Mouse (Mus musculus): Measurements from ENCODE around the gene 4922502D21Rik. TPM values are rescaled to one million over a fixed set of nuclear protein-coding genes. Genes with fewer than 3 reads are reported as not detected.
"Not testable (repeated sequence)": the region's sequence is repeated elsewhere in the genome, so short reads cannot be mapped to it uniquely, and the experiment has no call there.

Gene 4922502D21Rik
- not detected for total RNA-seq (2021)
- long read RNA-seq, experiment 1, result 0 reads
- long read RNA-seq, experiment 2, result 0 reads

DNA sequence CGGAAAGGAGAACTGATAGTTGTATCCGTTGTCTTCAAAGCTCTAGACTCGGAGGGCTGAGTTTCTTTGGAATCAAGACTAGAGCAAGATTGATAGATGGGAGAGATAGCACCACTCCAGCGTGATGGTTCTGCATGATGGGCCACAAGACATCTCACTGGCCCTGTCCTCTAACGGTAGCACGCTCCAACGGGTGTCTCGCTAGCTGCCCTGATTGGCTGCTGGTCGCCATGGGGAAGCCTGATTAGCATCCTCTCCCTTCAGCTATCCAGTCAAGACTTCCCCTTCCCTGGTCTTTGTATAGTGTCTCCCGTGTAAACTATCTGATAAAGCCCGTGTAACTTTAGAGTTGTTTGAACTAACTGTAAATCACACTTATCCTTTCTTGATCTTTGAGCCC is at the start of gene 4922502D21Rik:
Gene 4922502D21Rik (minus strand): TSS at position 187 of the 400 bp plus-strand sequence.
- DNase-seq, result no peak

DNA sequence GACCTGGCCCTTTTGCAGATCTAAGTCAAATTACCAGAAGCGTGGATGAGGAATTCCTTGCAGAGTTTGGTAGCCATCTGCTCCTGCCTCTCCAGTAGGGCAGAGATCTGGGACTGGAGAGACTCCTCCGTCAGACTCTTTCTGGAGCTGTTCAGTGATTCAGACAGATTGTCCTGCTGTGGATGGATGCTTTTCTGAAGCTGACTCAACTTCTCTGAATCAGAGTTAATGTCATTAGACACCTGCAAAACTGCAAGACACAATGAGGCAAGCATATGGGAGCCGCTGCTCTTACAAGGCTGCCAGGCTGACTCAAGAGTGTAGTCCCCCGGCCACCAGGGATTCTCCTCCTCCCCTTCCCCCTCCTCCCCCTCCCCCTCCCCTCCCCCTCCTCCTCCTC is 48.9 kb upstream of the 4922502D21Rik start:
- no peak for DNase-seq

DNA sequence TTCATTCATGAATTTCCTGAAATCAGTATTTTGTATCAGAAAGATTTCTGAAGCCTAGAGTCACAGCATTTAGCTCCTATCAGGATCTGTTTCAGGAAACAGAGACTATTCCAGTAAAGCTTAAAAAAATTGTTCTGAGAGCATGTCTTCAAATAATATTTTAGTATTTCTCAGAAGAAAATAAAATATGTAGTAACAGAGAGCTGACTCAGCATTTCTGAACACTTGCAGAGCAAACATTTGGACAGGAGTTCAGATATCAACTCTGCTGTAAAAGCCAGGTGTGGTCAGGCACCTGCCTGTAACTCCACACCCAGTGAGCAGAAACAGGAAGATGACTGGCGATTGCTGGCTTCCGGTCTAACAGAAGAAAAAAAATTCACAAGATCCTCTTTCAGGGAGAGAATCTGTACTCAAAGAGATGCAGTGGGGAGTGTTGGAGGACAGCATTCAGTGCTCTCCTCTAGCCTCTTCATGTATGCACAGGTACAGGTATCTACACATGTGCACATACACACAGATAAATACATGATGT is 43.4 kb upstream of the 4922502D21Rik start:
- no peak for DNase-seq

DNA sequence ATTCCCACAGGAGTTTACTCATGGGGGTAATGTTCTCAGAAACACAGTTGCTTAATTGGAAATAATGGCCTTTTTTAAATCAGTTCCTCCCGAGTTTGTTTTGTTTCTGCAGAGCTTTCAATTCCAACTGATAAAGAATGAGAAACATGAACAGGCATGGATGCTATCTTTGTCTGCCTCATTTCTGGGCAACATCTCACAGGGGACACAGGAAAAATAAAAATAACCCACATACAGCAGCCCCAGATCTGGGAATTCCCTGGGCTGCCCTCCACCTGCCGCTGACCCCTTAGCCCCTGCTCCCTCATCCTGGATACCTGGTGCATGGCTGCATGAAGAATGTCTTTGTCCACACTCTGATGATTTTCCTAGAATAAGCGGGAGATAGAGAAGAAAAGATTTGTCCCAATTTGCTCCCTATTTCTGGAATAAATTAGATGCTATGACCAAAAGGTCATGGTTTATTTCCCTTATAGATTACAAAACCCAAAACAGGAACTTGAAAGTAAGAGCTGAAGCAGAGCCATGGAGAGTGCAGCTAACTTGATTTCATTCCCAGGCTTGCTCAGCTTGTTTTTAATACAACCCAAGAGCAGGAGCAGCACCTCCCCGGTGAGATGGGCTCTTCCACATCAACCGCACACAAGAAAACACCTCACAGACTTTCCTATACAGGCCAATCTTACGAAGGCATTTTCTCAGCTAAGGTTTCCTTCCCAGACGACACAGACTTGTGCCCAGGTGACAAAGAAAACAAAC is 38.0 kb upstream of the 4922502D21Rik start:
- DNase-seq, result no peak

GRCm38 (mm10) chr6:129365959-129366359 is 34.4 kb upstream of the 4922502D21Rik start:
- peak in 1 of 2 experiments; percentile 54 for DNase-seq

DNA sequence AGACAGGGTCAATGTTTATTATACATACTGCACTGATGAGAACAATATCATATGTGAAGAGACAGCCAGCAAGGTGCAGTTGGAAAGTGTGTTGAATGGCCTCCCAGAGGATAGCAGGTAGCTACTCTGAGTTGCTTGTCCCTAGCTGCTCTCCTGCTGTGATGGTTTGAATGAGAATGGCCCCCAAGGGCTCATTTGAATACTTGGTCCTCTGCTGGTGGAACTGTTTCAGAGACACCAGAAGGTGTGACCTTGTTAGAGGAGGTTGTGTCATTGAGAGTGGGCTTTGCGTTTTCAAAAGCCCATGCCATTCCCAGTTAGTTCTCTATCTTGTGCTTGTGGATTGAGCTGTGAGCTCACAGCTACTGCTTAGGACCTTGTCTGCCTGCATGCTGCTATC is 32.3 kb upstream of the 4922502D21Rik start:
- no peak for DNase-seq

DNA sequence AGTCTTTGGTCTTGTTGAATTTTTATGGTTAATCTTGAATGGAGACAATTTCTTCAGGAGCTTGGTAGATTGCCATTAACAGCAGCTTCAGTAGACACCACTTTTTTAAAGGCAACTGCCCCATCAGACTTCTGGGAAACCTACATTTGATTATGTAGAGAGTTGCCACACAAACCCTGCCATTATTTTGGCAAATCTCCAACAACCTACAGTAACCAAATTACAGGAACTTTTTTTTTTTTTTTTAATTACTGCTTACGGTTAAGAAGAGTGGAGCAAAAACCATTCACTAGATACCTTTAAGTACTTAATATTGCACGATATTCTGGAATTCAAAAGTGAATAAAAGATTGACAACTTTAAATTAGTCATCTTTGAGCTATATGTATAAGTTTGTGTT is 27.9 kb upstream of the 4922502D21Rik start:
- no peak for DNase-seq

- DNase-seq, result no peak
Observed at GRCm38 (mm10) chr6:129356430-129356829, 24.8 kb upstream of the 4922502D21Rik start.

GRCm38 (mm10) chr6:129355774-129356173 is 24.2 kb upstream of the 4922502D21Rik start:
- DNase-seq, result no peak

- DNase-seq, result no peak
Observed at GRCm38 (mm10) chr6:129351091-129351490, 19.5 kb upstream of the 4922502D21Rik start.

DNA sequence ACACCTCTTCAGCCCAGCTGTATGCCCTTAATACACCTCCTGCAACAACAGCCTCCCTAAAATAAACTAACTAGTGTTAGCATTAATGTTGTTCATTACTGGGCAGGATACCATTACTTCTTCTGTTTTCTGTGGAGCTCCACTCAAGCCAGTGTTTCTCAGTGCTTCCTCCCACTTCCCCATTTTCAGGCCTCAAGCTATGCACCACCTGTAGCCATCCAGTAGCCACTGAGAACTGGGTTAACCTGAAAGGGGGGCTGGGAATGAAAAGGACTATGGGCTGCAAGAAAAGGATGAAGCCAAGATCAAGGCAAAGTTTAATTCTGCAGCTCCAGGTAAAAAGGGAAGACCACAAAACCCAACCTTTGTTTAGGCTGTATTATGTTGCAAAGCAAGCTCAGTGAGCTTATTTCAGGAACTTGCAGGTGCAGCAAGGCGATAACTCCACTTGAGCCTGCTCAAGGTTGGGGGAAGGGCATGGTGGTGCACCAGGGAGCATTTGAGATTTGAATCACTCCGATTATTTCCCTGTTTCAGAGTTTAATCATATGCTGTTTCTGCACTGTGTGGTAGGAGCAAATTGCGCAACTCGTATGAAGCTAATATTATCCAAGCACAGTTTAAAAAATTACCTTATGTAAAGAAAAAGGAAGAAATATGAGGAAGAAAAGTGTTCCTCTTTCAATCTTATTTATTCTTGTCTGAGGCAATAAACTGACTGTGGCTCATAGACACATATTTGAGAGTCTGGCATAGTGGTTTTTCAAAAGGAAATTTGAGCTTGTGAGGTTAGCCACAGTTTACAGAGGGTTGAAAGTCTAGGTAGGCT is 18.1 kb upstream of the 4922502D21Rik start:
- DNase-seq, result no peak

GRCm38 (mm10) chr6:129344408-129344807 is 12.8 kb upstream of the 4922502D21Rik start:
- DNase-seq, result no peak

DNA sequence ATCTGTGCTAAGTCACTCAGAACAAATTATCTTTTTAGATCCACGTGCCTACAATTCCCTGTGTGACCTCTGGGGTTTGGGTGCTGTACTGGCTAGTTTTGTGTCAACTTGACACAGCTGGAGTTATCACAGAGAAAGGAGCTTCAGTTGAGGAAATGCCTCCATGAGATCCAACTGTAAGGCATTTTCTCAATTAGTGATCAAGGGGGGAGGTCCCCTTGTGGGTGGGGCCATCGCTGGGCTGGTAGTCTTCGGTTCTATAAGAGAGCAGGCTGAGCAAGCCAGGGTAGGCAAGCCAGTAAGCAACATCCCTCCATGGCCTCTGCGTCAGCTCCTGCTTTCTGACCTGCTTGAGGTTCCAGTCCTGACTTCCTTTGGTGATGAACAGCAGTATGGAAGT is 10.8 kb upstream of the 4922502D21Rik start, which contains the start of gene Clec12a:
Gene Clec12a (plus strand): TSS at position 301 of the 400 bp plus-strand sequence.
- not testable (repeated sequence) for DNase-seq

DNA sequence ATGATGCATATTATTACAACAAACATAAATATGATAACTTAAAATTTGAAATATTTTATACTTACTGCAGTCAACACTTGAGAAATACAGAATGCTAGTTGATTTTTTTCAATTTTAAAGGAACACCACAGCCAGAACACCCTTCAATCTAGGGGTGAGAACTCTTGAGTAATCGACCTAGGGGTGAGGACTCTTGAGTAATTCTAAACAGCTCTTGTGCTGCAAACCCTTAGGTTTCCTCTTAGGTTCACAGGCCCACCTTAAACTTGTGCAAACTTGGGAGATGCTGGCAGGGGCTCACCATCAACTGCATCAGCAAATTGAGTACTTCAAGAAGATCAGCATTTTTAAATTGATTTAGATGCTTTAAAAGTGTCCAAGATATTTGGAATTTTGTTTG is 6.2 kb upstream of the 4922502D21Rik start:
- no peak for DNase-seq

- peak; percentile 25 to 44 for DNase-seq
Observed at GRCm38 (mm10) chr6:129333674-129334078, 2.1 kb upstream of the 4922502D21Rik start.

DNA sequence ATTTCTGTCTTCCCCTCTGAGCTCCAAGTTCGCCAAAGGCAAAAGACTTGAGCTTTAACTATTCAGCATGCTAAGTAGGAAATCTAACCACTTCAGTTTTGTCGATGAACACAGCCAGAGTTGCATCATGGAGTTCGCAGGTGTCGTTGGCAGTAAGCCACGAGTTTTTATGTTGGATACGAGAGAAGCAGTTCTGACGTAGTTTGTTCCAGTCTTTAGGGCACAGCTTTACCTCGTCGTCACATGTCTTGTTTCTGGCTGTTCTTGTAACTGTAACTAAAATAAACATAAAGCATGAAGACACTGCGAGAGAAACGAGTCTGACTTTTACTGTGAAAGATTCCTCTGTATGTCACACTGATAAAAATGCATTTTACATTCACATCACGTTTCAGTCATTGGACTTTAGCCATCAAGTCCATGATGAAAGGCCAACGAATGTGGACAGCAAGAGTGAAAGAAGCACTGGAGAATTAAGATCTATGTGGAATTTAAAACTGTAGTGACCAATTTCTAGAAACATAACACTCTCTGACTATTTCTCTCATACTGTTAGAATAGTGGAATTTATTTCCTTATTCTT is 4.9 kb downstream of the 4922502D21Rik start:
- no peak for DNase-seq

DNA sequence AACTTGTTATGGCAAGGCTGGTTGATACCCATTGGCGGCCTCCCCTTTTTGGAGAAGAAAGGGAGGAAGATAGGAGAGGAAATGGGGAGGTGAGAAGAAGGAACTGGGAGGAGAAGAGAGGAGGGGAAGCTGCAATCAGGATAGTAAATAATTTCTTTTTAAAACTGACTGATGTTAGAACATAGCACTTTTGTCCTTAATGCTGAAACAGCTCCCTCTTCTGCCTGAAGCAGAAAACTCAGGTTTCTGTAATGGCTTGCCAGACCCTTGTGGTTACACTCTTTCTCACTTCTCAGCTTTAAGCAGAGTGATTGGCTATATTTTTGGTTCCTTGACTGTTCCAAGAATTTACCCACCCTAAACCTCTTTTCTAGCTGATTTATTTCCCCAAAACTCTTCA is 5.6 kb downstream of the 4922502D21Rik start:
- DNase-seq, result no peak

DNA sequence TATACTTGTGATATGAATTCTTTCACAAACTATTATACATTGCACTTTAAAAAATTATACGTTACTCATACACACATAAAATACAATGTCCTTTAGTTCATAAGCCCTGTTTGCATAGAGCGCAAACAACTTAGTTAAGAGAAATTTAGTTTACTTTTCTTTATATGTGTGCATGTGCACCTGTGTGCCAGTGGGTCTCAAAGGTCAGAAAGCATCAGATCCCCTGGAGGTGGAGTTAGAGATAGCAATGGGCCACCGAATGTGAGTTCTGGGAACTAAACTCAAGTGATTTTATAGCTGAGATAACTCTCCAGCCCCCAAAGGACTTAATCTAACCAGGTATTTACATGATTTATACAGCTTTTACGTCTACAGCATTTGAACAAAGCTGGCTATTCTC is 12.3 kb downstream of the 4922502D21Rik start:
- DNase-seq, result no peak

GRCm38 (mm10) chr6:129318395-129318794 is 13.2 kb downstream of the 4922502D21Rik start:
- DNase-seq, result no peak

GRCm38 (mm10) chr6:129316463-129316862 is 15.1 kb downstream of the 4922502D21Rik start:
- no peak for DNase-seq

DNA sequence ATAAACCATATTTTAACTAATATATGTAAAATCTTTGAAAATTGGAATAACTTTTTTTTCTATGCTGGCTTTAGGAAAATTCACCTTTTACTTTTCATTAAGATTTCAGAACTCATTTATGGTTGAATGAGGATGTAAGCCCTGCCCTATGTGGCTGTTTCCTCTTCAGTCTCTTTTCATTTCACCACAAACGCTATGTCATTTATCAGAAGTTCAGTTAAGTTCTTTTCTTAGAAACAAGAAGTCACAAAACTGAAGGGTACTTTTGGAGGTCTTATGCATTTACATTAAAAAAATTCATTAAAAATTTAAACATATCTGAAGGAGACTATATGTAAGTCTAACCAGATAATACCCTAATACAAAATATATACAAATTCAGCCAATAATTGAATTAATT is 15.9 kb downstream of the 4922502D21Rik start:
- no peak for DNase-seq

GRCm38 (mm10) chr6:129314655-129315168 is 16.9 kb downstream of the 4922502D21Rik start:
- DNase-seq, result no peak

Data from adrenal gland, postnatal 36 days (tissue).